Mouse (Mus musculus) erythroblast, embryonic 14.5 days (primary cell): Measurements from ENCODE around the gene Dbndd2.

Source experiments
- GATA1 ChIP-seq: IDR thresholded peaks from 2 replicates; pipeline ENCODE4 v1.6.1; 2012; ENCODE audit warnings: low read length, inconsistent platforms, mixed read lengths
- TAL1 ChIP-seq: IDR thresholded peaks from 3 replicates; pipeline ENCODE4 v1.6.1; 2012; ENCODE audit warnings: low read length, inconsistent platforms, mixed read lengths

GRCm38 (mm10) chr2:164453047-164453757, 32.7 kb upstream of the Dbndd2 start:
- TF ChIP-seq GATA1 = no peak
- TF ChIP-seq TAL1 = no peak
